Mouse (Mus musculus) intestine, postnatal 0 days (tissue): ENCODE measurements at regions not wholly inside any gene's neighbourhood (a gene's known extent, or its start where the extent isn't known, plus 50 kb on each side); places are given as distances from the start of the nearest gene placed in this dataset.

Source experiments
- ATAC-seq: fragments of 200-750 bp; cut with Nextera tagmentation; 2 replicates; pipeline ENCODE4 v1.8.0; 2017; ENCODE audit warnings: mild to moderate bottlenecking, moderate TSS enrichment, moderate library complexity
- H3K27ac ChIP-seq: fragments of 300-500 bp; sonication (generic); 2 replicates; pipeline ENCODE4 v1.5.1; 2014; ENCODE audit warnings: mild to moderate bottlenecking, low read depth, low read length, moderate library complexity
- H3K27me3 ChIP-seq: fragments of 300-500 bp; sonication (generic); replicated peaks from 2 replicates; pipeline ENCODE4 v1.6.1; 2014; ENCODE audit warnings: low read length, mixed read lengths; ENCODE audit not compliant: control insufficient read depth, insufficient read depth
- H3K36me3 ChIP-seq: fragments of 300-500 bp; sonication (generic); 2 replicates; pipeline ENCODE4 v1.6.1; 2014; ENCODE audit warnings: mild to moderate bottlenecking, moderate library complexity; ENCODE audit not compliant: control insufficient read depth, insufficient read depth
- H3K4me1 ChIP-seq: fragments of 300-500 bp; sonication (generic); replicated peaks from 2 replicates; pipeline ENCODE4 v1.6.1; 2014; ENCODE audit warnings: antibody characterized with exemption, low read length, mixed read lengths; ENCODE audit not compliant: control insufficient read depth, insufficient read depth
- H3K4me2 ChIP-seq: fragments of 300-500 bp; sonication (generic); replicated peaks from 2 replicates; pipeline ENCODE4 v1.6.1; 2014; ENCODE audit warnings: low read depth, mild to moderate bottlenecking, moderate library complexity
- H3K4me3 ChIP-seq: fragments of 300-500 bp; sonication (generic); 2 replicates; pipeline ENCODE4 v1.5.1; 2014; ENCODE audit warnings: low read depth, low read length
- H3K9ac ChIP-seq: fragments of 300-500 bp; sonication (generic); 2 replicates; pipeline ENCODE4 v1.6.1; 2014; ENCODE audit warnings: mild to moderate bottlenecking, low read depth, low read length
- H3K9me3 ChIP-seq: fragments of 300-500 bp; sonication (generic); 2 replicates; pipeline ENCODE4 v1.6.1; 2016; ENCODE audit warnings: mixed run types; ENCODE audit not compliant: control insufficient read depth
- CTCF ChIP-seq: sonication (generic); IDR thresholded peaks from 2 replicates; pipeline ENCODE4 v1.5.1; 2016; ENCODE audit warnings: low read depth, mild to moderate bottlenecking, control low read depth, antibody characterized with exemption, moderate library complexity
- WGBS: fragments of 180-500 bp; shearing (Covaris S2); extraction: QIAGEN DNeasy Blood & Tissue Kit; methylation state at CpG from one replicate; pipeline ENCODE4 v1.1.7; 2014; 5-methylcytosine and 5-hydroxymethylcytosine counted together

GRCm38 (mm10) chr2:131617916-131618315, 55.8 kb upstream of the Adra1d start:
- Histone ChIP-seq H3K4me1 (no peaks in the 10 kb centered on the region), H3K9ac (no peak overlapping the region), H3K4me3 (no peak overlapping the region), H3K4me2 (no peak overlapping the region), H3K27me3 (no peaks in the 10 kb centered on the region), H3K36me3 (no peaks in the 10 kb centered on the region), H3K27ac (no peak overlapping the region), H3K9me3 (no peaks in the 10 kb centered on the region)
- 55% methylated on average over 4 of the region's 4 CpGs for WGBS
- ATAC-seq: no peak
- TF ChIP-seq CTCF: no peak

- no peak for ATAC-seq
- WGBS: 64% methylated on average over 5 of the region's 5 CpGs
- H3K4me1 ChIP-seq: no peaks in the 10 kb centered on the region
These were observed 50.4 kb upstream of the Adra1d start for GRCm38 (mm10) chr2:131612486-131612885.

More at GRCm38 (mm10) chr2:131612486-131612885, 50.4 kb upstream of the Adra1d start:
- no peaks in the 10 kb centered on the region for H3K9me3 ChIP-seq
- no peak for TF ChIP-seq CTCF
- no peak overlapping the region for H3K4me3 ChIP-seq
- no peaks in the 10 kb centered on the region for H3K36me3 ChIP-seq
- no peak overlapping the region for H3K4me2 ChIP-seq
- H3K27me3 ChIP-seq: no peaks in the 10 kb centered on the region
- H3K9ac ChIP-seq: no peak overlapping the region
- H3K27ac ChIP-seq: no peak overlapping the region
